Mouse (Mus musculus) kidney, postnatal 4 days (tissue): ENCODE measurements at regions not wholly inside any gene's neighbourhood (a gene's known extent, or its start where the extent isn't known, plus 50 kb on each side); places are given as distances from the start of the nearest gene placed in this dataset.
A peak's percentile ranks its signal among the peaks of the same experiment; 100 is the strongest.
"Not testable (repeated sequence)": the region's sequence is repeated elsewhere in the genome, so short reads cannot be mapped to it uniquely, and the experiment has no call there.

Experiments used
- DNase-seq, 2 experiments: peaks; one replicate each; pipeline ENCODE4 v3.0.0; 2021; ENCODE audit warnings: mixed read lengths in 2 of 2

DNA sequence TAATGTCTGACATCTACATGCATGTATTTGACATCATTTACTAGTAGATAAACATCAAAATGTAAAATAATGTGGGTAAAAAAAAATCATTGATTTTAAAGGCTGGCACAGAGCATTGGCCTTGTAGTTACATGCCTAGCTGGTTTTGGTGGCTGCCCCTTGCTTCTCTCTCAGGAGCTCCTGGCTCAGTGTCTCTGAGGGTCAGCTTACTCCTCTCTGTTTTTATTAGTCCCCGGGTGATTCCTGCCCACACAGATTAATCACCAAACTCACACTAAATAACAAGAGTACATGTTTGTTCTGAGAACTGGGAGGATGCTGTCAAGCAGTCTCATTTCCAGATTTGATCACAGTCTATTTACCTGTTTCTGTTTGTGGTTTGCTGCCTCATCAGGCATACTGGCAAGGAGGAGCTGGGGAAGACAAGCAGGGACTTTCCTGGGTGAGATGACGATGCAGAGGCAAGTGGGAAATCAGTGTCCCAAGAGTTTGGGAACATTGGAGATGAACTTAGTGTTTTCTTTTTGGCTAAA, 422.7 kb upstream of the Htr2a start:
- no peak for DNase-seq

GRCm38 (mm10) chr14:74219761-74220160, 420.9 kb upstream of the Htr2a start:
- no peak for DNase-seq

DNA sequence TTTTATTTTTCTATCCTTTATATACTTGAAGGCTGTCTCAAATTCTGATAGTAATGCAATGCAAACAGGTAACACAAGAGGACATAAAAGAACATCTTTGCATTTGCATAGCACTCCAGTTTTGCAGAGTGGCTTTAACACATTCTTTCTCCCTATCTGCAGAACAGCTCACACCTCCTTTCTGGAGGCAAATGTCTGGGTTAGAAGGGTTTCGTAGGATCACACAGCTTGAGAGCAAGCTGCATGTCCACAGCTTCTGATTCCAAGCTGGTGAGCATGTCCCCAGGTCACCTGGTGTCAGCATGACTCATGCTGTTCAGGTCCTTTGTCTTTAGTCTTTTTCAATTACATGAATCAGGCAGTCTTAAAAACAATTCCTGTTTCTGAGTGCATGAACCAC, 418.5 kb upstream of the Htr2a start:
- no peak for DNase-seq

- no peak for DNase-seq
Measured at GRCm38 (mm10) chr14:74229560-74230187, 411.0 kb upstream of the Htr2a start.

GRCm38 (mm10) chr14:74240212-74240611, 400.4 kb upstream of the Htr2a start:
- no peak for DNase-seq

GRCm38 (mm10) chr14:74249263-74249878, 391.3 kb upstream of the Htr2a start:
- DNase-seq, result no peak

DNA sequence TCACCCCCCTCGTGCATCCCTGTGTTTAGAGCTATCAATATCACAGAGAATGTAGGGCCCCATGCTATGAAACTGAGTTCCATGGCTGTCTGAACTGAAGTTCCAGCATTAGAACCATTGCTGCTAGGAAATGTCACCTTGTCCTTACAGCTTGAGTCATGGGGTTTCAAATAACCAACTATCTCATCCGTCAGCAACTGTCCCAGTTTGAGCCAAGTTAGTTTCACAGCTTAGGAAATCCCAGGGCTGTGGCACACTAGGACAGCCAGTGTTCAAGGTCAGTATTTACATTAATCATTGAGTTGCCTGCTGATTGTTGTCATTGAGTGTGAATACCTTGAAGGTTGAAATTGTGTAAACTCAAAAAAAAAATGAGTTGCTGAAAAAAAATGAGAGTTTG, 390.6 kb upstream of the Htr2a start:
- no peak for DNase-seq

- DNase-seq, result peak; percentile 6 to 21
Measured at GRCm38 (mm10) chr14:74252189-74253145, 388.2 kb upstream of the Htr2a start.

DNA sequence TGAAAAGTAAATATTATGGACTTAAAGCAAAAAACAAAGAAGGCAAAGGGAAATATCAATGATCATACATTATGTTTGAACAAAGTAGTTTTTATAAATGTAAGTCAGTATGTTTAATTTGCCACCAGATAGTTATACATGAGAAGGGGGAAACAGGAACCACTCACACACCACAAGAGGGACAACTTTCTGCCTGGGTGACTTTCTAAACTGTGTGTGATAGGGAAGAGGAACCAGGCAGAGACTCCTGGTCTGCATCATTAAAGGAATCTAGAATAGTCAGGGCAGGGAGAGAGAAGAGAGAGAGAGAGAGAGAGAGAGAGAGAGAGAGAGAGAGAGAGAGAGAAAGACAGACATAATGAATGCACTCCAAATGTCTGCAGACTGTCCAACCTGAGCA, 385.6 kb upstream of the Htr2a start:
- DNase-seq, result no peak

- peak in 1 of 2 experiments; percentile 1 for DNase-seq
Measured at GRCm38 (mm10) chr14:74259437-74259836, 381.2 kb upstream of the Htr2a start.

DNA sequence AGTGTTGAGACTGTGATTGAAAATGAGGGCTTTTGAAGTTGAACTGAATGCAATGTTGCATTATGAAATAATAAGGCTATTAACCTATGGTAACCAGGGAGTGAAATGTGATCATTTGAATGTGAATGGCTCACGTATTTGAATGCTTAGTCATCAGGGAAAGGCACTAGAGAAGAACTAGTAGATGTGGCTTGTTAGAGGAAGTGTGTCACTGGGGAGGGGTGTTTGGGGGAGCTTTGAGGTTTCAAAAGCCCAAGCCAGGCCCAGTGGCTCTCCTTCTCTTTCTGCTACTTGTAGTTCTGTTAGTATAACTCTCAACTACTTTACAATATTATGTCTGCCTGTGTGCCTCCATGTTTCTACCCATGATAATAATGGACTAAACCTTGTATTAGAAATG, 373.6 kb upstream of the Htr2a start:
- DNase-seq, result no peak

DNA sequence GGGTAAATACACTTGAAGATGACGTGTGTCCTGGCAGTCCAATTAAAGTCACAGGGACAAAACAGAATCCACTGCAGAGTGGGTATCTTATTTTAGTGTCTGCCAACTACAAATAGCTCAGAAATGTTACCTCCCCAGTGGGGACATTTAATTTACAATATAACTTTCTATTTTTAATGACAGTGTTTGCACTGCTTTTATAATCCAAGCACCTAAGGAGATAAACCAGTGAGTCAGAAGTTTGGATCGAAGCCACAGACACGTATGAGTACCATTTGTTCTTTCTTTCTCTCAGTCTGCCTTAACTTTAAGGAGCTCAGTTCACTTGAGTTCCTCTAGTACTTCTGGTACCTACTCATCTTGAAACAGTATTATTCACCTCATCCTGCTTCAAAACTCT, 346.1 kb upstream of the Htr2a start:
- no peak for DNase-seq

DNA sequence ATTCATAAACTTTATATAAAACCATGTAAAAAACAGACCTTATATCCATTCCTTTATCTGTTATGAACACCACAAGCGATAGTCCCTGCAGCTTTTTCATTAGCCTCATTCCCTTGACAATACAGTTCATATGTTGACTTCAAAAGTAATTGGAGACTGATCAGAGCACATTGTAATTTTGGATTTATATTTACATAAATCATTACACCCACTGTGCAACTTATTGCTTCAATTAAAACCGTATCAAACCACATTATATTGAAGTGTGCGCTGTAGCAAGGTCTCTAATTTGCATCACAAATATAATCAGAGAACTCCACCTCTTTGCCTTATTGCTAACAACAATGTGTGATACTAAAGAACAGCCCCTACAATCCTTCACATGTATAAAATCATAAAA, 336.2 kb upstream of the Htr2a start:
- DNase-seq, result no peak

DNA sequence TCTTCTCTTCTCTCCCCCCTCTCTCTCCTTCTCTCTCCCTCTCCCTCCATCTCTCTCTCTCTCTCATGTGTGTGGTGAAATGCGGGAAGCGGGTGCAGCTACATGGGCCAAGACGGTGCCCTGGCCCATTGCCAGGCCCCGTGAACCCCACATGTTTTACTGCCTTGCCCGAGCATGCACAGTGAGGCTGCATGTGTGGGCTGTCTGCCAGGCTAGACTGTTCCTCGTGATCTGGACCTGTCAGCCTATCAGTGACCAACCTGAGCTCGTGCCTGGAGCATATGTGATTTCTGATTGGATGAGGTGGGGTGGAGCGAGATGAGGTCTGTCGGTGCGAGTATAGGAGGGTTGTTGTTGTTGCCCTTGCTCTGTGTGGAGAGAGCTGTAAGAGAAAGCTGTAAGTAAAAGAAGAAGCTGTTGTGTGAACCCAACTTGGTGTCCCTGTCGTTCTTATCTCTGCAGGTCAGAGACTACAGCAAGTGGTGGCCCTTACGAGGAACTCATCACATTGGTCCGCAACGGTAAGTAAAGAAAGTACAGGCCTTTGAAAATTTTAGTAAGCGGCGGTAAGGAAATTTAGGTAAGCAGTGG, 333.8 kb upstream of the Htr2a start:
- no peak for DNase-seq

DNA sequence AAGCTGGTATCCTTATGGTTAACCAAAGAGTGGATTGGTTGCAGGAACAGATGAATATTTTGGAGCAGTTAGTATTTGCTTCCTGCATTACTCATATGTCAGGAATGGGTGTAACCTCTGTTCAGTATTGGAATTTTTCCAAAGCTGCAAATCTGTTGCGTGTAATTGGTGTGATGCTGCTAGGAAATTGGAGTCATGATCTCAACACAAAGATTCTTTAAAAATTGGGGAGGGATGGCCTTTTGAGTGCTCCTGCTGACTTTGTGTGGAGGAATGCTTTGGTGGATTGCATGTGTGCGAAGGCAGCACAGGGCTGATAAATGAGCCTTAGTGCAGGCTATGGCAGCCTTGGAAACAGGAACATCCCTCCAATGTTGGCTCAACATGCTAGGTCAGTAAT, 331.2 kb upstream of the Htr2a start:
- DNase-seq, result not testable (repeated sequence)

DNA sequence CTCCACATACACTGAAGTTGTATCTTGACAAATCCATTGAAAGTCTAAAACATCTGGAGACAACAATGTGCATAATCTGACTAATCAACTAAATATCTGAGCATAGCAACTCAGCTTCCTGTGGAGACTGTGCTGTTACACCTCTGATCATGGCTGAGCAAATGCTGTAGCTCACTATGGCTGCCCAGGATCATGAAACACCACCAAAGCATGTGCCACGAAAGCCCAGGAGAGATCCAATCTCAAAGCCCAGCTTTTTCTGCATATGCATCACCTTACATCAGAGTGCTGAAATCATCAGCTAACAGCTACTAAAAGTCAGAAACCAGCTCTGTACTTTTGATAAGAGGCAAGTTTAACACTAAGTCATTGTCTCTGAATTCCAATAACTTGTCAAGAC, 313.3 kb upstream of the Htr2a start:
- DNase-seq, result no peak

GRCm38 (mm10) chr14:74350751-74351150, 289.9 kb upstream of the Htr2a start:
- DNase-seq, result no peak

DNA sequence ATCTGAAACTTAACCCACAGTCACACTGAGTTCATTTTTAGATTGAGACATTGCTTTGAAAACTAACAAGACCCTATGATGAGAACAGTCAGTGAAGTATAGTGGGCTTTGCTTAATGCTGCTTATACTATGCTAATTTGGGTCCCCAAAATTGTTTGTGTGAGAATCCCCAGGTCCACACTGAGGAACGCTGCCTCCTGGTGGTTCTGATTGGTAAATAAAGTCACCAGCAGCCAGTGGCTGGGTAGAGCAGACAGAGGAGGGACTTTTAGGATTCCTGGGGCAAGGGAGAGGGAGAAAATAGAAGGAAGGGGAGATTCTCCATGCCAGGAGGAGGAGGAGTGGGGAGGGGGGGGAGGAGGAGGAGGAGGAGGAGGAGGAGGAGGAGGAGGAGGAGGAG, 288.4 kb upstream of the Htr2a start:
- DNase-seq, result peak; percentile 6 to 11

- DNase-seq, result no peak
Measured at GRCm38 (mm10) chr14:74358730-74359444, 281.8 kb upstream of the Htr2a start.

- DNase-seq, result peak; percentile 11 to 35
Measured at GRCm38 (mm10) chr14:74359663-74360552, 280.7 kb upstream of the Htr2a start.

GRCm38 (mm10) chr14:74384481-74384880, 256.2 kb upstream of the Htr2a start:
- no peak for DNase-seq
